Mouse (Mus musculus) CH12.LX (cell line): ENCODE measurements around the gene Acbd6. TPM values are rescaled to one million over a fixed set of nuclear protein-coding genes. Genes with fewer than 3 reads are reported as not detected.

Experiments
- DNase-seq: peaks from one replicate; pipeline ENCODE4 v3.0.0-alpha.2; 2013; ENCODE audit errors: extremely low read depth
- H3K27ac ChIP-seq: 2 replicates; pipeline ENCODE4 v1.5.1; 2012; ENCODE audit warnings: low read depth, mild to moderate bottlenecking, control low read depth, moderate library complexity; ENCODE audit not compliant: insufficient read depth
- H3K27me3 ChIP-seq: replicated peaks from 2 replicates; pipeline ENCODE3; 2012; ENCODE audit warnings: inconsistent platforms
- H3K36me3 ChIP-seq, 2 experiments: replicated peaks in 1 of 2; 2 replicates each; pipeline versions ENCODE3 to v1.6.1; 2012; ENCODE audit warnings: inconsistent platforms in 1 of 2, low read length in 1 of 2, mild to moderate bottlenecking in 1 of 2, mixed read lengths in 1 of 2, moderate library complexity in 1 of 2; ENCODE audit not compliant: control insufficient read depth in 1 of 2, insufficient read depth in 1 of 2
- H3K4me1 ChIP-seq, 2 experiments: 2 replicates each; pipeline ENCODE4 v1.6.1; 2012; ENCODE audit warnings: inconsistent platforms in 1 of 2, moderate library complexity in 1 of 2; ENCODE audit not compliant: insufficient read depth in 2 of 2, control insufficient read depth in 1 of 2
- H3K4me2 ChIP-seq: 2 replicates; pipeline ENCODE4 v1.6.1; 2012; ENCODE audit warnings: low read depth, mild to moderate bottlenecking, control low read depth; ENCODE audit not compliant: poor library complexity, insufficient read depth, severe bottlenecking
- H3K4me3 ChIP-seq, 3 experiments: fragments of 150-350 bp in 1 of 3; sonication (generic) in 1 of 3; replicated peaks in 1 of 3; 2 replicates each; pipeline versions ENCODE3 to v1.5.1; 2011 to 2012; ENCODE audit warnings: low read depth in 2 of 3, low read length in 2 of 3, mild to moderate bottlenecking in 2 of 3, moderate library complexity in 2 of 3, control low read depth in 1 of 3, improper control_type of control experiment in 1 of 3, inconsistent platforms in 1 of 3, mixed read lengths in 1 of 3; ENCODE audit not compliant: poor library complexity in 1 of 3
- H3K79me2 ChIP-seq: replicated peaks from 2 replicates; pipeline ENCODE4 v1.6.1; 2012; ENCODE audit warnings: mild to moderate bottlenecking, moderate library complexity; ENCODE audit not compliant: control insufficient read depth, poor library complexity, insufficient read depth, severe bottlenecking; ENCODE audit errors: extremely low read depth
- H3K9ac ChIP-seq: 2 replicates; pipeline ENCODE4 v1.6.1; 2012; ENCODE audit warnings: low read depth, mild to moderate bottlenecking, control low read depth, moderate library complexity; ENCODE audit not compliant: insufficient read depth
- H3K9me3 ChIP-seq: replicated peaks from 2 replicates; pipeline ENCODE3; 2012; ENCODE audit warnings: low read length, inconsistent platforms, mixed read lengths
- CHD2 ChIP-seq: IDR thresholded peaks from 2 replicates; pipeline ENCODE4 v1.6.1; 2011; ENCODE audit warnings: low read length, improper control_type of control experiment
- CTCF ChIP-seq, 2 experiments: IDR thresholded peaks in 1 of 2; conservative IDR thresholded peaks in 1 of 2; 2 replicates each; pipeline ENCODE4 v1.5.1; 2011 to 2012; ENCODE audit warnings: low read depth in 2 of 2, low read length in 2 of 2, improper control_type of control experiment in 1 of 2, inconsistent platforms in 1 of 2, mild to moderate bottlenecking in 1 of 2, moderate library complexity in 1 of 2
- E2F4 ChIP-seq: IDR thresholded peaks from 2 replicates; pipeline ENCODE4 v1.6.1; 2011; ENCODE audit warnings: low read depth, low read length, improper control_type of control experiment; ENCODE audit not compliant: insufficient replicate concordance
- GABPA ChIP-seq: IDR thresholded peaks from 2 replicates; pipeline ENCODE4 v1.6.1; 2012; ENCODE audit warnings: low read depth, low read length, improper control_type of control experiment, inconsistent platforms; ENCODE audit not compliant: insufficient replicate concordance
- JUND ChIP-seq: conservative IDR thresholded peaks from 2 replicates; pipeline ENCODE4 v1.6.1; 2011; ENCODE audit warnings: low read depth, low read length, improper control_type of control experiment
- KAT2A ChIP-seq: IDR thresholded peaks from 2 replicates; pipeline ENCODE4 v1.6.1; 2012; ENCODE audit warnings: low read length, improper control_type of control experiment, inconsistent platforms; ENCODE audit not compliant: insufficient replicate concordance
- MAFK ChIP-seq: IDR thresholded peaks from 2 replicates; pipeline ENCODE4 v1.6.1; 2011; ENCODE audit warnings: low read length, improper control_type of control experiment; ENCODE audit not compliant: insufficient replicate concordance
- MAX ChIP-seq: IDR thresholded peaks from 2 replicates; pipeline ENCODE4 v1.6.1; 2011; ENCODE audit warnings: low read length, improper control_type of control experiment
- MEF2A ChIP-seq: IDR thresholded peaks from 2 replicates; pipeline ENCODE4 v1.6.1; 2014; ENCODE audit warnings: low read depth, mild to moderate bottlenecking, inconsistent platforms, low read length, improper control_type of control experiment, borderline replicate concordance
- MYC ChIP-seq: IDR thresholded peaks from 2 replicates; pipeline ENCODE4 v1.6.1; 2011; ENCODE audit warnings: low read depth, mild to moderate bottlenecking, improper control_type of control experiment, low read length
- PAX5 ChIP-seq: IDR thresholded peaks from 2 replicates; pipeline ENCODE4 v1.6.1; 2012; ENCODE audit warnings: low read length, inconsistent platforms, mixed read lengths
- POLR2AphosphoS2 ChIP-seq: IDR thresholded peaks from 2 replicates; pipeline ENCODE4 v1.6.1; 2011; ENCODE audit warnings: low read depth, low read length, improper control_type of control experiment
- RAD21 ChIP-seq: IDR thresholded peaks from 2 replicates; pipeline ENCODE4 v1.6.1; 2011; ENCODE audit warnings: low read depth, mild to moderate bottlenecking, low read length, improper control_type of control experiment, moderate library complexity
- SIN3A ChIP-seq: IDR thresholded peaks from 2 replicates; pipeline ENCODE4 v1.6.1; 2012; ENCODE audit warnings: low read length, improper control_type of control experiment, inconsistent platforms
- SMC3 ChIP-seq: IDR thresholded peaks from 2 replicates; pipeline ENCODE4 v1.6.1; 2011; ENCODE audit warnings: low read depth, low read length, improper control_type of control experiment
- ZC3H11A ChIP-seq: IDR thresholded peaks from 2 replicates; pipeline ENCODE4 v1.6.1; 2012; ENCODE audit warnings: low read depth, mild to moderate bottlenecking, inconsistent platforms, low read length, improper control_type of control experiment
- ZMIZ1 ChIP-seq: IDR thresholded peaks from 2 replicates; pipeline ENCODE4 v1.6.1; 2012; ENCODE audit warnings: low read depth, mild to moderate bottlenecking, inconsistent platforms, low read length, improper control_type of control experiment
- dilution Hi-C: fragments of 300-500 bp; cut with MboI; formaldehyde crosslinking; loops from 2 replicates; pipeline ENCODE4 v1.14.3; 2020; ENCODE audit warnings: low sequenced_read_pairs; ENCODE audit not compliant: extremely low pct_unique_long_range_greater_than_20kb, extremely low pct_ligation_motif_present
- in situ Hi-C: fragments of 300-500 bp; cut with MboI; formaldehyde crosslinking; loops from 3 replicates; pipeline ENCODE4 v1.14.3; 2019; ENCODE audit warnings: low sequenced_read_pairs, low pct_ligation_motif_present, low pct_unique_long_range_greater_than_20kb, mixed read lengths
- polyA plus RNA-seq: library from polyadenylated mRNA; unstranded; fragments of >175 nt; gene quantifications from 2 replicates; pipeline ENCODE4 v1.2.1, GENCODE M21; 2012; ENCODE audit warnings: low read depth; ENCODE audit not compliant: insufficient read length
- total RNA-seq, 2 experiments: library from RNA; depleted of rRNA; stranded (reverse); fragments of 300-350 nt in 1 of 2; fragments of >200 nt in 1 of 2; gene quantifications; 2 replicates each; pipeline ENCODE4 v1.2.3; 2012 to 2014

The Acbd6 gene
- total and polyA plus RNA-seq, 3 experiments, result 51.9 to 97.8 (median 74.4) TPM

DNA sequence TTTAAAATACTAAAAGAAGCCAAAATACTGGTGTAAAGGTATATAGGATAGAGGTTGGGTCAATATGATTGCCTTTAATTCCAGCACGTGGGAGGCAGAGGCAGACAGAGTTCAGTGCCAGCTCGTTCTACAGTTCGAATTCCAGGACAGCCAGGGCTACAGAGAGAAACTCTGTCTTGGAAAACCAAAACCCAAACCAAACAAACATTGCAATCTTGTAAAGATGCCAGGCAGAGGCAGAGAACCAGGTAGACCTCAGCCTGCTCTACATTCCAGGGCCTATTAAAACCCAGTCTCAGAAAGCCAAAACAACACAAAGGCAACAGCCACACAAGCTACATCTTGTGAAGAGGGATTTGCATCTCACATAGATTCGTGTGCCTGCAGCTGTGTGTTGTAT is 11.4 kb downstream of the Acbd6 start:
- no peak overlapping the region for H3K4me3 ChIP-seq

DNA sequence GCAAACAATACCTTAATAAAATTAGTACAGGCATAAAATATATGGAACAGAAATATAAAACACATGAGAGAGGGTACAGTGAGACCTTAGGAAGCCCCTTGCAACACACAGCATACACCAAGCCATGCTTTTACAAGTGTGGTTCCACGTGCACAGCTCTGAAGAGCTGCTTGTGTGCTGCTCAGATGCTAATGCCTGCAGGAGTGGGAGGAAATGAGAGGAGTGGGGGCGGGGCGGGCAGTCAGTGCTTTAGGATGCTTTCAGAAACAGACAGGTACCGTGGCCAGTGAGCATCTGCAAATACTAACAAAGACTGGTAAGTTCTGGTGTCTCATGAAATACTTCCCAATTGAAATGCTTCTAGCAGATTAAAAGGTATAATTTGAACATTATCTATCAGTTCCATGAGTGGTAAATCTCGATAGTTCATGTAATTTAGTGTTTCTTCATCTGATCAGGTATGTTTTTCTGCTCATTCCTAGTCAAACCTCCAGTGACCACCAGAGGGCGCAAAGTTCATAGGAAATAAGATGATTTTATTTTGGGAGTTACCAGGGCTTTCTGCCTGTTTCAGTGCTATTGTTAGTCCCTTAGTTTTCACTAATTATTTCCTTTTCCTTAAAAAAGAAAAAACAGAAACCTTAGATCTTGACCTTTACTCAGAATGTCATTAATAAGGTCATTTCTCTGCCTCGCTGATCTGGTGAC is 17.2 kb downstream of the Acbd6 start:
- no peaks in the 10 kb centered on the region for H3K79me2 ChIP-seq
- H3K9me3 ChIP-seq, result no peaks in the 10 kb centered on the region
- peaks cover 5 to 36% of the 10 kb centered on the region in 2 experiments for H3K36me3 ChIP-seq
- dilution Hi-C loops, result no loop called here
- TF ChIP-seq POLR2AphosphoS2 (no peak), CTCF (conservative IDR thresholded peaks at IDR 0.05 in 1 of 2, IDR thresholded peaks at IDR 0.05 in 1 of 2; ENCODE audit: low read depth in 2 of 2, low read length in 2 of 2) (peak; percentile 53 to 79), ZMIZ1 (no peak), E2F4 (no peak), JUND (no peak), MYC (no peak), RAD21 (peak; percentile 73), SMC3 (peak; percentile 61)
- TF ChIP-seq, all 38 proteins: peak for 3
- Histone ChIP-seq H3K4me1 (peaks cover 0 to 29% of the 10 kb centered on the region in 2 experiments; a peak in 2 of 4 replicates), H3K27ac (no peak overlapping the region), H3K9ac (no peak overlapping the region), H3K4me3 (no peak overlapping the region), H3K4me2 (no peak overlapping the region), H3K27me3 (no peaks in the 10 kb centered on the region)
- in situ Hi-C loops, result loop anchor here (10.0 to 25.0 kb wide), 2 partner anchors 137 to 210 kb away; no protein-coding TSS in a partner anchor
- peak; percentile 47 for DNase-seq

More for the DNA sequence above, 11.4 kb downstream of the Acbd6 start:
- no peak for DNase-seq
- in situ Hi-C loops (no loop called here), dilution Hi-C loops (no loop called here)
- no peaks in the 10 kb centered on the region for H3K27me3 ChIP-seq
- H3K4me1 ChIP-seq, result peaks cover 0 to 3% of the 10 kb centered on the region in 2 experiments; a peak in 1 of 4 replicates
- H3K27ac ChIP-seq, result no peak overlapping the region
- H3K9ac ChIP-seq, result no peak overlapping the region
- H3K79me2 ChIP-seq, result no peaks in the 10 kb centered on the region
- peaks cover 22 to 71% of the 10 kb centered on the region in 2 experiments for H3K36me3 ChIP-seq
- TF ChIP-seq E2F4 (no peak), MAX (no peak), MAFK (no peak), MEF2A (no peak), PAX5 (no peak), ZC3H11A (no peak), SIN3A (no peak), KAT2A (no peak), CHD2 (no peak), SMC3 (no peak), RAD21 (no peak), GABPA (no peak)
- no peak overlapping the region for H3K4me2 ChIP-seq
- H3K9me3 ChIP-seq, result peaks cover 6% of the 10 kb centered on the region
